Mouse (Mus musculus): Measurements from ENCODE around the gene Dynlt1a. TPM values are rescaled to one million over a fixed set of nuclear protein-coding genes. Genes with fewer than 3 reads are reported as not detected.
"Not testable (repeated sequence)": the region's sequence is repeated elsewhere in the genome, so short reads cannot be mapped to it uniquely, and the experiment has no call there.

Gene Dynlt1a
- polyA plus RNA-seq, 1 experiment from 2014 or later, result 16.4 TPM

GRCm38 (mm10) chr17:6312755-6313154, 4.5 kb downstream of the Dynlt1a start:
- 68% methylated on average over 3 of the region's 3 CpGs for WGBS
- H3K9ac ChIP-seq, H3K4me2 ChIP-seq: not testable (repeated sequence)

GRCm38 (mm10) chr17:6311716-6312115, 5.6 kb downstream of the Dynlt1a start:
- H3K4me3 ChIP-seq; H3K27ac ChIP-seq; H3K27me3 ChIP-seq; H3K9me3 ChIP-seq; H3K9ac ChIP-seq; H3K4me2 ChIP-seq; H3K4me1 ChIP-seq; ATAC-seq (ENCODE audit: borderline replicate concordance, extremely low read depth, low FRiP score, low TSS enrichment); H3K36me3 ChIP-seq: not testable (repeated sequence)
- WGBS, result 89% methylated on average over 7 of the region's 7 CpGs

More at GRCm38 (mm10) chr17:6312755-6313154, 4.5 kb downstream of the Dynlt1a start:
- not testable (repeated sequence) for H3K36me3 ChIP-seq; ATAC-seq (ENCODE audit: borderline replicate concordance, extremely low read depth, low FRiP score, low TSS enrichment); H3K4me1 ChIP-seq; H3K27me3 ChIP-seq; H3K4me3 ChIP-seq; H3K9me3 ChIP-seq; H3K27ac ChIP-seq

- WGBS, result 93% methylated on average over 10 of the region's 13 CpGs
- H3K4me3 ChIP-seq, result not testable (repeated sequence)
Observed at GRCm38 (mm10) chr17:6306503-6306902, 10.8 kb downstream of the Dynlt1a start.

GRCm38 (mm10) chr17:6305656-6306270, 11.5 kb downstream of the Dynlt1a start:
- H3K4me1 ChIP-seq; H3K4me3 ChIP-seq; H3K9me3 ChIP-seq; H3K4me2 ChIP-seq; H3K27ac ChIP-seq; H3K36me3 ChIP-seq; H3K9ac ChIP-seq; H3K27me3 ChIP-seq; ATAC-seq (ENCODE audit: borderline replicate concordance, extremely low read depth, low FRiP score, low TSS enrichment): not testable (repeated sequence)
- WGBS, result 84% methylated on average over 12 of the region's 12 CpGs

More at GRCm38 (mm10) chr17:6306503-6306902, 10.8 kb downstream of the Dynlt1a start:
- H3K9ac ChIP-seq; H3K9me3 ChIP-seq; H3K4me1 ChIP-seq; H3K27ac ChIP-seq; H3K36me3 ChIP-seq; H3K4me2 ChIP-seq; ATAC-seq (ENCODE audit: borderline replicate concordance, extremely low read depth, low FRiP score, low TSS enrichment); H3K27me3 ChIP-seq: not testable (repeated sequence)

DNA sequence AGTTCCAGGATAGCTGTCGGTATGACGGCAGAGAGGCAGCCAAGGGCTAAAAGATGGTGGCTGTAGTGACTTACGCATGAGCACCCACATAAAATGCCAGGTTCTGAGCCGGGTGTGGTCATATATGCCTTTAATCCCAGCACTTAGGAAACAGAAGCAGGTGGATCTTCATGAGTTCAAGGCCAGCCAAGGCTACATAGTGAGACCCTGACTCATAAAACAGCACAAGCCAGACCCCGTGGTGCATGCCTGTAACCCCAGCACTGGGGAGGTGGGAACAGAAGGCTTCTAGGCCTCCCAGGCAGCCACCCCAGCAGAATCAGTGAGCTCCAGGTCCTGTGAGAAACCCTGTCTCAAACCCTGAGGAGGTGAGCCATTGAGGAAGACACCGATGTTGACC, 12.4 kb downstream of the Dynlt1a start:
- not testable (repeated sequence) for H3K36me3 ChIP-seq; H3K4me3 ChIP-seq; H3K9me3 ChIP-seq; H3K4me1 ChIP-seq; H3K4me2 ChIP-seq; H3K27ac ChIP-seq; ATAC-seq (ENCODE audit: borderline replicate concordance, extremely low read depth, low FRiP score, low TSS enrichment); H3K27me3 ChIP-seq; H3K9ac ChIP-seq
- 94% methylated on average over 5 of the region's 6 CpGs for WGBS

DNA sequence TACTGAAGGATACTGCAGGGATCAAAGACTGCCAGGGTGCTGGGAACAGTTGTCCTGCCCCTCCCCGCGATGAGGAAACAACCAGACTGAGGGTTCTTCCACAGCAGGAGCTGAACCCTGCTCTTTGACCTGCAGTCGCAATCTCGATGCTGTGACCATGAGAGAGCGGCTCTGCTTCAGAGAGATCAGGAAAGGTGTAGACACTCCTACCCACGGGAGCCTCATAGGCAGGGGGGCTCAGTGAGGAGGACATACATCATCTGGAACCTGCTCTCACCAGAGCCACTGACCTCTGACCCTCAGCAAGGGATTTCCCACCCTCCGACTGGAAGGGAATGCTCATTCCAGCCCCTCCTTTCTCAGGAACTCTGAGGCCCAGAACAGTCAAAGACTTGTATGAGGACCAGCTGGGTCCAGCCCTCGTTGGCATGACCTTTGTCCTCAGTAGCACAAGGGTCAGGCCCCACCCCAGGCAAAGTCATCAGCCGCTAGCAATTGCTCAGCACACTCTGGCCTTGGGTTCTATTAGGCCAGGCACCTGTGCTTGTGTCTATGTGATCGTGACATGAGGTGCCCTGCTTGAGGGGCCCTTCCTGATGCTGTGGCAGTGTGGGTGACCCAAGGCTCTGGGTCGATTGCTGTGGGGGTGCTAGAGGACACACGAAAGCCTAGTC, 17.0 kb downstream of the Dynlt1a start:
- not testable (repeated sequence) for H3K27ac ChIP-seq; H3K4me2 ChIP-seq; H3K9ac ChIP-seq; H3K4me1 ChIP-seq; H3K36me3 ChIP-seq; H3K9me3 ChIP-seq; H3K4me3 ChIP-seq; H3K27me3 ChIP-seq; ATAC-seq (ENCODE audit: borderline replicate concordance, extremely low read depth, low FRiP score, low TSS enrichment)
- WGBS, result 62% methylated on average over 6 of the region's 12 CpGs

DNA sequence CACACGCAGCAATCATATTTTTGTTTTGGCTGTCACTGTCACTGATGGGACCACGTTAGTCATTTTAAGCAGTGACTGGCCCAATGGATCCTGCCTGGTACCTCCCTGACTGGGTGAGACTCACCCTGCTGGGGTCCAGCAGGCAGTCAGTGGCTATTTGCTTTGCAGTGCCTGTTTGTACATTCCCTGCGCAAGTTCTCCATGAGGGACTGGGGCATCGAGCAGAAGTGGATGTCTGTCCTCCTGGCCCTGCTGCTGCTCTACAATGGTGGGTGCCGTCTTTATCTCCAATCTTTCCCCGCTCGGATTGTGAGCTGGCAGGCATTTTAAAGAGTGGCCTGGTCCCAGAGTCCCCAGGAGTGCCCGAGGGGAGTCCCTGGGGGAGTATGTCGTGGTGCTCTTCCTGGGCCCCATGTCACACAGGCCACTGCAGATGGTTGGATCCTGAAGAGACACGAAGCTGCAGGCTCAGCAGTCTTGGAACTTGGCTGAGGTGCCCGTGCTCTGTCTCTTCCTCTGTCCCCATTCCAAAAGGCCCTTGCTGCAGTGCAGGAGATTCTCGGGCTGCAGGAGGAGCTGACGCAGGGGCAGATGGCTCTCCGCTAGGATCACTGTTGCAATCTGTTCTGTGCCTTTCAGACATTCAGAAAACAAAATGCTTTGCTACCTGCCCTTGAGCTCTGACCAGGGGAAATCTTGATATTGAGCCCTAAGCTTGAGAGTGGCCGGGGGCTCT, 20.1 kb downstream of the Dynlt1a start:
- not testable (repeated sequence) for H3K9me3 ChIP-seq; H3K4me1 ChIP-seq; H3K27me3 ChIP-seq; H3K4me2 ChIP-seq; ATAC-seq (ENCODE audit: borderline replicate concordance, extremely low read depth, low FRiP score, low TSS enrichment); H3K4me3 ChIP-seq; H3K9ac ChIP-seq; H3K27ac ChIP-seq; H3K36me3 ChIP-seq
- 86% methylated on average over 9 of the region's 15 CpGs for WGBS

DNA sequence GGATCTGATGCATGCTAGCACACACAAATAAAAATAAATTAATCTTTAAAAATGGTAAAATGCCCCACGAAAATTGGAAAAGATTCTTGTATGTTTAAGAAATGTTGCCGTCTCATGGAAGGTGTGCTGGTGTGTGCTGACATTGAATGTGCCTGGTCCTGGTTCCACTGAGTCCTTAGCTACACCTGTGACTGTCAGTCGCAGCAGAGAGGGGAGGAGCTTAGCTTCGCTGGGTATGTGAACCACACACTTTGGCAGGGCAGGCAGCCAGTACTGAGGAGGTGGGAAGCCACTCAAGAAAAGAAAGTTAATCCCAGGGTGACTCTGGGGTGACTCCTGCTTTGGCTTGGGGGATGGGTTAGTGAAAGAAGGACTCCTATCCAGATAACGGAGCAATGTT, 23.4 kb downstream of the Dynlt1a start:
- H3K4me2 ChIP-seq; H3K4me3 ChIP-seq; H3K9me3 ChIP-seq; H3K9ac ChIP-seq; H3K27ac ChIP-seq; H3K4me1 ChIP-seq; ATAC-seq (ENCODE audit: borderline replicate concordance, extremely low read depth, low FRiP score, low TSS enrichment); H3K27me3 ChIP-seq; H3K36me3 ChIP-seq: not testable (repeated sequence)
- no CpG with 5 or more reads among the region's 5 CpGs for WGBS

- H3K9me3 ChIP-seq; ATAC-seq (ENCODE audit: borderline replicate concordance, extremely low read depth, low FRiP score, low TSS enrichment); H3K4me1 ChIP-seq; H3K27ac ChIP-seq; H3K4me3 ChIP-seq; H3K36me3 ChIP-seq; H3K9ac ChIP-seq; H3K27me3 ChIP-seq; H3K4me2 ChIP-seq: not testable (repeated sequence)
- 89% methylated on average over 12 of the region's 12 CpGs for WGBS
Observed at GRCm38 (mm10) chr17:6289045-6289444, 28.3 kb downstream of the Dynlt1a start.

- H3K9me3 ChIP-seq; H3K36me3 ChIP-seq; H3K27ac ChIP-seq; H3K9ac ChIP-seq; H3K4me3 ChIP-seq; H3K4me2 ChIP-seq; H3K27me3 ChIP-seq; H3K4me1 ChIP-seq; ATAC-seq (ENCODE audit: borderline replicate concordance, extremely low read depth, low FRiP score, low TSS enrichment): not testable (repeated sequence)
- WGBS, result 94% methylated on average over 5 of the region's 5 CpGs
Observed at GRCm38 (mm10) chr17:6286169-6286568, 31.1 kb downstream of the Dynlt1a start.

DNA sequence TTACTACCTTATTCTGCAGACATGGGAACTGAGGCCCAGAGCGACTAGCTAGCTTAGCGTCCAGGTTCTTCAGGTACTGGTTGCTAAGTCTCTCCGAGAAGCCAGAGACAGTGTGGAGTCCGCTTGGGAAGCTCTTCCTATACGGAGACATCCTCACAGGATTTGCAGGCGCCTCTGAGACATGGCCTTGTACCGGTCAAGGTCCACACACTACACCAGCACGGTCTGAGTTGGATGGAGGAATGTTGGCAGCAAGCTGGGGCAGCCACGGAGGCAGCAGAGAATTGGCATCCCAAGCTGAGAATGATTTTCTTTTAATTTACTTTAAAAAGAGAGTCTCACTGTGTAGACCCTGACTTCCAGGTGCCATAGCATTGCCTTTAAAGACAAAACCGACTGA, 34.2 kb downstream of the Dynlt1a start:
- not testable (repeated sequence) for H3K4me2 ChIP-seq; H3K27ac ChIP-seq; H3K4me3 ChIP-seq; H3K27me3 ChIP-seq; ATAC-seq (ENCODE audit: borderline replicate concordance, extremely low read depth, low FRiP score, low TSS enrichment); H3K9me3 ChIP-seq; H3K4me1 ChIP-seq; H3K36me3 ChIP-seq; H3K9ac ChIP-seq
- WGBS, result 94% methylated on average over 8 of the region's 10 CpGs

DNA sequence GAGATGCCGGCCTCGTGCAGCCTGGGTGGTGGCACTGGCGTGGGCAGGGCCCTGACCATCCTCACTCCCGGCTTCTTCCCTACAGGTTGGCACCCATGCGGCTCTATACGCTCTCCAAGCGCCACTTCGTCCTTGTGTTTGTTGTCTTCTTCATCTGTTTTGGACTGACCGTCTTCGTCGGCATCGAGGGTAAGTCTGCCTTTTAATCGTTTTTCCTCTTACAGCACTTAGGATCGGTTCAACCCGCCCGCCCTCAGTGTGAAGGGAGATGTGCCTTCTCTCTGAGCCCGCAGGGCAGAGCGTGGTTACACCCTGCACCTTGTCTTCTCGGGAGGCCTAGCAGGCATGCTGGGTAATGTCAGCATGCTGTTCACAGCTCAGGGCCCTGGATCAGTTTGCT, 36.8 kb downstream of the Dynlt1a start:
- WGBS, result 94% methylated on average over 15 of the region's 19 CpGs
- not testable (repeated sequence) for H3K9me3 ChIP-seq; H3K4me2 ChIP-seq; H3K27me3 ChIP-seq; H3K9ac ChIP-seq; H3K4me1 ChIP-seq; H3K4me3 ChIP-seq; ATAC-seq (ENCODE audit: borderline replicate concordance, extremely low read depth, low FRiP score, low TSS enrichment); H3K27ac ChIP-seq; H3K36me3 ChIP-seq

Data from lung, embryonic 15.5 days (tissue).